Mouse (Mus musculus) right cerebral cortex, adult 2 months (tissue): ENCODE results near the gene Strada.
"Not testable (repeated sequence)": the region's sequence is repeated elsewhere in the genome, so short reads cannot be mapped to it uniquely, and the experiment has no call there.

Source experiments
- DNase-seq, 2 experiments: peaks; one replicate each; pipeline ENCODE4 v3.0.0; 2021 to 2022; ENCODE audit warnings: low spot score in 2 of 2

The Strada gene

GRCm38 (mm10) chr11:106202123-106202465 is at the start of gene Strada:
TSS of gene Strada (minus strand) at chr11:106202168.
- no peak for DNase-seq

DNA sequence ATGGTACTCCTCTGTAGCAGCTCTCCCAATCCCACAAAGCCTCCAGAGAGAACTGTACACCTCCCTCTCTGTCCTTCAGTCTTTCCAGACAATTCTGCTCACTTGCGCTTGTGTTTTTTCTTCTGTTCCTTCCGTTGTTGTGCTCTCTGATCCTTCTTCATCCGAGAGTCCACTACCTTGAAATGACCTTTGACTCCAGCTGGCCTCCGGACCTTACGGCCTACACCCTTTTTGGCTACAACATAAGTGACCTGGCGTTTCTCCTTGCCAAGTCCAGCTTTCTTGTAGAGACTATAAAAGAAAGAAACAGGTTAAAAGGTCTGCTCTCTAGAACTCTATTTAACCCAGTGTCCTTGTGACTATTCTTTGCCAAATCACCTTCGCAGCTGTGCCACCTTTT is 47.4 kb upstream of the Strada start:
- no peak for DNase-seq

- DNase-seq = no peak
These were observed 44.9 kb upstream of the Strada start for GRCm38 (mm10) chr11:106246834-106247233.

DNA sequence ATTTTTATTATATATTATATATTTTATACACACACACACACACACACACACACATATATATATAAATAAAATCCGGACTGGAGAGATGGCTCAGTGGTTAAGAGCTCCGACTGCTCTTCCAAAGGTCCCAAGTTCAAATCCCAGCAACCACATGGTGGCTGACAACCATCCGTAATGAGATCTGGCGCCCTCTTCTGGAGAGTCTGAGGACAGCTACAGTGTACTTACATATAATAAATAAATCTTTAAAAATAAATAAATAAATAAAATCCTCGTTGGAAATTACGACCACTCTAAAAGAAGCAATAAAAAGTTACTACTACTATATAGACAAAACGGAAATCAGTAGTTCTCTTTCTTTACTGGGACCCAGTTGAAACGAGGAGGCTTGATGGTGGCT is 32.0 kb upstream of the Strada start:
- not testable (repeated sequence) for DNase-seq

DNA sequence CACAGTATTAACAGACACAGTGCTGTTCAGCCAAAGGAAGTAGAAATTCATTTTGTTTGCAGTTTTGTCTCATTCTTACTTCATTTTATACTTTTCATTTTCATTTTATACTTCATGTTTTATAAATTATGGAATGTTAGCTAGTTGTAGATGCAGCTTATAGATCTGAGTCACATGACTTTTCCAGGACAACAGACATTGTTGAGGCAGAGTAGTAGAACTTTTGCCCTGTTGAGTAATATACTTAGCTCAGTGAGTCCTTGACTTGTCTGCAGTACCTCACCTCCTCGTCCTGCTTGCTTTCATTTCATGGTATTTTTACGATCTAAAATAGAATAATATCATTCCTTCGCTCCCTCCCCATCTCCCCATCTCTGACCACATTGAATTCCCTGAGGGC is 18.6 kb upstream of the Strada start:
- DNase-seq = no peak

DNA sequence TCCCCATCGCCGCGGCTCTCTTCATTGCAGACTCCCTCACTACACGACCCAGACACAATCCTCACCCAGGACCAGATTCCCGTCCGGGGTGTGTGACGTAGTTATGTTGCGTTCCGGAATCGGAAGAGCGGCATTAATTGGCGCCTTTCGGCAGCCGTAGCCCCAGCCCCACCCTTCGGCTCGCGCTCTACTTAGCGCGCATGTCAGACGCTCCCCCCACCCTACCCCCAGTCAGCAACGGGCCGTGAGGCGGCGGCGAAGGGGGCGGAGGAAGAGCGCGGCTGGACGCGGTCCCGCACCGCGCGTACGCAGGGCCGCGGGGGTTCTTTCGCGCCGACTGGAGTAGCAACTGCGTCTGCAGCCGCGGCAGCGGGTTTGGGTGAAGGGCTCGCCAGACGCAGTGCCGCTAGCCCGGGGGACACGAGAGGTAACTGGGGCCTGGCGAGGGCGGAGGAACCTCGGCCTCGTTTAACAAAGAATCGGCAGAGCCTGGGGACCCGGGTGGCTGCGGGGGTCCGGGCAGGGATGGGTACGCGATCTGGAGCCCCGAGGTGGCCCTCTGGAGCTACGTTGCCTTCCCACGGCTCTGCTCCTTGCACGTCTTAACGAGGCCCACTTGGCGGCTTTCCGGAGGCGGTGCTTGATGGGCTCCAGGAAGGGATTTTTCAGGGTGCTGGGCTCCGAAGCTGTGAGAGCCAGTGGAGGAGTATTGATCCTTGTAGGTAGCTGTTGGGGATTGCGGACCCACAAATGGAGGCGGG is 14.9 kb upstream of the Strada start, which contains the start of gene Ddx42:
Gene Ddx42, plus strand, starts transcription at position 197 of the 761 bp plus-strand sequence.
- DNase-seq = peak; percentile 88 to 91

DNA sequence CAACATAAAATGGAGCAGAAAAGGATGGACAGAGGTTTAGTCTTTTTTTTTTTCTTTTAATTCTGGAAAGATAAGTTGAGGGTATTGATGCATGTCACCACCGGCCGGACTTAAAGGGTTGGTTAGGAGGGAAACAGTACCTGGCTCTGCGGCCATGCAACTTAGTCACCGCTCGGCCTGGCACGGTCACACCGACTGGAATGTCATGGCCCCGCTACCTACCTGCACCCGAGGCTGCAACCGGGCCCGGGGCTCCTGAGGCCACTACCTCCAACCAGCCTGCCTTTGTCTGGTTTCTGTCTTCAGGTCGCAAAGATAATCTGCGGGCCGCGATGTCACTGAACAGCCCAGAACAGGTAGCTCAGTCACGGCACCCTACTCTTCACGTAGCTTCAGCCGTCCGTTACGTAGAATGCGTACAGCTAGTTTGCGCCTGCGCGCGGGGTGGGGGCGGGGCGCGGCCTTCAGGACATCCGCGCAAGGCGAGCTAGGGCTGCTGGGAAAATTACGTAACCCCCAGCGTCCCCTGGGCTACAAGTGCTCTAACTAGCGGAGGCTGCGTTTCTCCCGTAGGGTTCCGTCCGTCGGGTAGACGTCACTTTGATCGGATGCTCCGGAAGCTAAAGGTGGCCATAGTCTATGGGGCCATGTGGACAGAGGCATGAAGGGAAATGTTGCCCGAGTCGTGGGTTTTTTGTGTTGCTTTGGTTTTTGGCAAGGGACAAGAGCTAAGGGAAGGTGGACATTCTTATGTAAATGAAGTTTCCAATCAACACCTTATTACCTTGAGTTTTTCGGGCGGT is 14.2 kb upstream of the Strada start, which contains the start of gene Ccdc47:
Gene Ccdc47, minus strand, starts transcription at position 418 of the 803 bp plus-strand sequence.
- DNase-seq = peak; percentile 95 to 97

- no peak for DNase-seq
These were observed 13.5 kb upstream of the Strada start for GRCm38 (mm10) chr11:106215450-106215859.

DNA sequence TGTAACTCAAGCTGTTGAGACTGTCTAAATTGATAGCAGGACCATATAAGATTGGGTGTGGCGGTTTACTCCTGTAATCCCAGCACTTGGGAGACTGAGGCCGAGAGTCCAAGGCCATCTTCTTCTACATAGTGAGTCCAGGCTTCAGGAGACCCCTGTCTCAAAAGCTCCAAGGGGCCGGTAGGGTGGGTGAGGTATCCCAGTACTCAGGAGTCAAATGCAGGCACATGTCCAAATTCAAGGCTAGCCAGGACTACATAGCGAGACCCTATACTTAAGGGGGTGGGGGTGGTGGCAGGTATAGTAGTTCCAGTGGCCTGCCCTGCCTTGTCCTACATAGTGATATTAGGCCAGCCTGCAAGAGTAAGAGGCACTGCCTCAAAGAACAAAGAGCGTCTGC is 12.9 kb upstream of the Strada start:
- DNase-seq = no peak

- no peak for DNase-seq
These were observed 10.8 kb upstream of the Strada start for GRCm38 (mm10) chr11:106212771-106213170.

GRCm38 (mm10) chr11:106201337-106202122 is 438 bp downstream of the Strada start:
- no peak for DNase-seq

DNA sequence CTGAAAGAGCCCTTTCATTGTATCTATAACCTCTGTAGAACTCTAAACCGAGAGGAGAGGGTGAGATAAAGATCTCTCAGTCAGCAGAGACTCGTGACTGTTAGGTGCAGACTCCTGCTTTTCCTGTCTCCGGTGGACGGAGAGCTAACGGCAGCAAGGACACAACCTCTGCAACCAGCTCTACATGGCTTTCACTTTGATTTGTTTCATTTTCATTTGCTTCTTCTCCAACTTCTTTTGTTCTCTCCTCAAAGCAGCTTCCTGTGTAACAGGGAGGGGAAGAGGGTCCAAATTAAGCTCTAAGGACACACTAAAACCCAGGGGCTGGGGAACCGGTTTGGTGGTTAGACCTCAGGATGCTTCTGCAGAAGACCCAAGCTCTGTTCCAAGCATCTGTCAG is 1.2 kb downstream of the Strada start:
- no peak for DNase-seq

- DNase-seq = not testable (repeated sequence)
These were observed 2.0 kb downstream of the Strada start for GRCm38 (mm10) chr11:106199997-106200396.

GRCm38 (mm10) chr11:106198277-106198676 is 3.7 kb downstream of the Strada start:
- no peak for DNase-seq

DNA sequence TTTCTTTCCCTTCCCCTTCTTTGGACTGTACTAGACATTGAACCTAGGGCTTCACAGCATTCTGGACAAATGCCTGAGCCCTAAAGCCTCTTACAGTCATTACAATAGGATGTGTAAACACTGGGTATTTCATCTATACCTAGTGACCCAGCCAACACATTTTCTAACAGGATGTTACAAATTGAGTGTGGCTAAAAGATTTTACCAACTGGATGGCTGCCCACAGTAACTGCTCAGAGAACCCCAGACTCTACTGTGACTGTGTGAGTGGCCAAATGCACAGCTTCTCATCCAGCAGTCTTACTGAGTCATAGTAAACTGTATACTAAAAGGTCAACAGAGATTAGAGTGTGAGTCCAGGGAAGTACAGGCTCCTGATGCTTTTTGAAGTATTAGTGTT is 6.6 kb downstream of the Strada start:
- no peak for DNase-seq

DNA sequence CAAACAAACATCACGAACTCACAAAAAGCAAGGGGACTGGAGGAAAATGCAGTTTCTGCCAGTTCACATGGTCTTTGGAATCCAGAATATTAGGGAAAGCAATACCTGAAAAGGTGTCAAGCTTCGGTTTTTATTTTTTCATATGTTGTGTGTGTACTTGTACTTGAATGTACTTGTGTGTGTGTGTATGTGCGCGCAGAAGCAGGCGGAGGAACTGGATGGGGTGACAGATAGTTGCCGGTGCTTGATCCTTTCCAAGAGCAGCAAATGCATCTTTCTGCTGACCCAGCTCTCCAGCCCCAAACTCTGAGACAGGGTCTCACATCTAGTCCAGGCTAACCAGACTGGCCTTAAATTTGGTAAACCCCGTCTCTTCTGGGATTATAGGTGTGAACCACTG is 7.1 kb downstream of the Strada start:
- no peak for DNase-seq

GRCm38 (mm10) chr11:106194155-106194541 is 7.8 kb downstream of the Strada start:
- DNase-seq = no peak

- DNase-seq = peak; percentile 94 to 95
These were observed 8.4 kb downstream of the Strada start for GRCm38 (mm10) chr11:106193371-106194154.

DNA sequence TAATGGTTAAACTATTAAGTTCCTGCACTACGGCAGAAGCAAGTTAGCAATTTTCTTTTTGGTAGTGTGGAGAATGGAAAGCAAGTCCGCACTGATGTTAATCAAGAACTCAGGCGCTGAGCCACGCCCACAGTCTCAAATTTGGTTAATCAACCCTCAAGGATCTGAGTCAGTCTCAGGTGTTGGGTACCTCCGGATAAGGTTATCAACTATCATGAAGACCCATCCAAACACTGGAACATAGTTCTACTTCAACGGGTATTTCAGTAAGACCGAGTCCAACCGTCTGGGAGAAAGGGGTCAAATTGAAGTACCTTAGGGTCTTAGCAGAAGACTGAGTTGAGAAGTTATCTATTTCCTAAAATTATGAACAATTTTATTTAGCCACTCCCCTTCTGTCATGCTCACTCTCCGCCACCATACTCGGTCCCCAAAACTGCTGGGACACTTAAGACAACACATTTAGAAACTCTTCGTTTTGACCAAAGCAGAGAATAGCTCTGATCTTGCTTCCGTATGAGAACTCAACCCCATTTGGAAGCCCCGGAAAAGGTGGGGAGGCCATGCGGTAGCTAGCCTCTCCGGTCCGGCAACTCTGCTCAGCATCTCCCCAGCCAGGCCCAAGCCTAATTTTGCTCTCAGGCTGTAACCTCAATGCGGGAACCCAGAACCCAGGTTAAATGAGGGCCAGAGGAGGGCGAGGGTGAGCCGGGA is 9.2 kb downstream of the Strada start:
- DNase-seq = no peak

DNA sequence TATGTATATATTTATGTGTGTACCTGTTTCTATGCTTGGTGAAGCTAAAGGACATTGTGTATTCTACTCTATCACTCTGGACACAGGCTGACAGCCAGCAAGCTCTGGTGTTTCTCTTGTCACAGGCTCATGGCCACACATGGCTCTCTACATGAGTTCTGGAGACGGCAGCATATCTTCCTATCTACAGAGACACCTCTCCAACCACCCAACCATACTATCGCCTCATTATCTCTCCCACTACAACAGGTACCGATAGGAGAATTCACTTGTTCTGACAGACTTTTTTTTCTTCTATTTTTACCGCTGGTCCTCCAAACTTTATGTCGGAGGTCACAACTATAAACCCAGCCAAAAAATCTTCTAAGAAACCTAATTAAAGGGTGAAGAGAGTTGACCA is 9.7 kb downstream of the Strada start:
- no peak for DNase-seq

DNA sequence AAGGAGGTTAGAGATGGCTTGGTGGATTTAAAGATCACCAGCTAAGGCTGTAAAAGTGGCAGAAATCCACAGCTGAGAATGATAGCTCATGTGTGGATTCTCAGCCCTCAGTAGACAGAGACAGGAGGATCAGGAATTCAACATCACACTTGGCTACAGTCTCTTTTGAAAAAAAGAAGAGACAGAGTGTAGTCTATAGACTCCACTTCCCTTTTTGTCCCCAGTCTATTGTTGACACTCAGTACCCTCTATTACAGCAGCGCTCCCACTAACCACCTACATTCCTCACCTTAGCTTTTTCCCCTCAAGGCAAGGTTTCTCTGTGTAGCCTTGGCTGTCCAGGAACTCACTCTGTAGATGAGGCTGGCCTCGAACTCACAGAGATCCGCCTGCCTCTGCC is 10.3 kb downstream of the Strada start:
- DNase-seq = no peak
